Mouse (Mus musculus) liver, embryonic 14.5 days (tissue): ENCODE measurements around the gene Ap1g2.

Source experiments
- CTCF ChIP-seq: IDR thresholded peaks from 2 replicates; pipeline ENCODE4 v1.5.1; 2016; ENCODE audit warnings: antibody characterized with exemption, low read depth, control low read depth
- EP300 ChIP-seq: IDR thresholded peaks from 2 replicates; pipeline ENCODE4 v1.6.1; 2016; ENCODE audit warnings: antibody characterized with exemption, low read depth

- TF ChIP-seq CTCF (no peak), EP300 (no peak)
Measured at GRCm38 (mm10) chr14:55150985-55151384, 44.6 kb upstream of the Ap1g2 start.
